Mouse (Mus musculus): ENCODE data around the gene Nap1l5. TPM values are rescaled to one million over a fixed set of nuclear protein-coding genes. Genes with fewer than 3 reads are reported as not detected.
A peak's percentile ranks its signal among the peaks of the same experiment; 100 is the strongest.

The Nap1l5 gene
- polyA plus RNA-seq (2014; fragmentation: Nextera tagmentation; extraction: Ambion mirVana): 2.5 and 4.0 TPM in 2 replicates

DNA sequence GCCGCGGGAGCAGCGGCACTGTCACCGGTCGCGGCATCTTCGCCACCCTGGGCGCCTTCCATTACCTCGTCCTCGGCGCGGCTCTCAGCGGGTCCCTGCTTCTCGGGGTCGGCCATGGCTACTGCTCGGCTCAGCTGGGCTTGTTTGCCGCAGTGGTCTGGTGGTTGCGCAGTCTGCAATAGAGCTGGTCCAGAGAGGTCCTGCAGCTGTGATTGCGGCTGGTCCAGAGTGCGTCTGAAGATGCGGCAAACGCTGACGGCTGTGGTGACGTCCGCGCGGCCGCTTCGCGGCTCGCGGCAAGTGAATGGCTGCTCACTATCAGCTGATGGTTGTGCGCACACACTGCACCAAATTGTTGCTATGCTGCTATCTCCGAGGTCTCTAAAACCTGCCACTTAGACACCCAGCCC lies at the start of gene Nap1l5:
Gene Nap1l5, minus strand, starts transcription at position 225 of the 410 bp plus-strand sequence.
- H3K4me2 ChIP-seq (ENCODE audit: low read depth, severe bottlenecking): peak within 1 kb of the TSS; percentile 64
- 55% methylated on average over 33 of the region's 34 CpGs for WGBS
- H3K27me3 ChIP-seq (ENCODE audit: control insufficient read depth, insufficient read depth, low read length): no peaks in the 10 kb centered on the region
- peaks cover 4% of the 10 kb centered on the region; the same call in 1 of the 2 replicates for H3K4me1 ChIP-seq (ENCODE audit: control insufficient read depth, insufficient read depth, low read length)
- H3K9me3 ChIP-seq (ENCODE audit: control insufficient read depth, low read length): peaks cover 2% of the 10 kb centered on the region; the same call in 1 of the 2 replicates
- no peaks in the 10 kb centered on the region for H3K36me3 ChIP-seq (ENCODE audit: control insufficient read depth, insufficient read depth, low read length)
- H3K27ac ChIP-seq (replicated peaks; ENCODE audit: low read depth, low read length): no peak within 1 kb of the TSS
- peak; percentile 58; the same call in 1 of the 2 replicates for ATAC-seq (ENCODE audit: insufficient number of reproducible peaks, low FRiP score, low TSS enrichment, low read depth)
- H3K9ac ChIP-seq (ENCODE audit: low read length): no peak within 1 kb of the TSS
- H3K4me3 ChIP-seq (ENCODE audit: low read depth, low read length): peak within 1 kb of the TSS; percentile 28
- peak; percentile 52 for DNase-seq (ENCODE audit: low spot score)

DNA sequence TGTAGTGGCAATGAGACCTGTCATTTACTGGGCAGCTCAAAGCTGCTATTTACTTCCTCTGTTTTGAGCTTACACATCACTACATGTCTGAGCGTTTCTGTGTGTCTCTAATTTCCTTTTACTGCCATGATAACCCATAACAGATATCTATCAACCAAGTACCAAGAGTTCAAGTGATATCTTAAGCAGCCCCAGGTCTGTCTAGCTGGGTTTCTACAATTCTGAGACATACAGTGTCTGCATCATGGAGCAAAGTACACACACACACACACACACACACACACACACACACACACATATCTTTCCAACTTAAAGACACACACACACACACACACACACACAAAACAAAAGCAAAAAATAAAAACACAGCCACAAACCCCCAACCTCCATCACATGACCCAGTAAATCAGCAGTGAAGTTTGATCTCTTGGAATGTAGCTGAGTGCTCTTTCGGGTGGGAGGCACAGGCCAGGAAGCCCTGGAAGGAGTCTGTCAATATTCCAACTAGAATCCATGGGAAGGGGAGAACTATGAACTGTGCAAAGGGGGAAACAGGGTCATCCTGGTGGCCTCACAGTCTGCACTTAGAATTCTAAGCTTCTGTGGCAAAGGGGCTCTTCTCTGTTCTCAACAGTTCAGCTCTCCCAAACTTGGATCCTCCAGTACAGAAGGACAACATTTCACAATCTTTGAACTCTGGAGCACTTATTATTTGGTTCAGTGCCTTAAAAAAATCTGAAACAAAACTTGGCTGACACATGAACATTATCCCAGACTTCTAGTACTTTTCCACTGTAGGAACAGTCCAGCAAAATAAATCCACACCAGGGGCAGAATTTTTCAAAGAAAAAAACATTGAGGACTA lies 44.5 kb upstream of the Nap1l5 start:
- no peaks in the 10 kb centered on the region for H3K27me3 ChIP-seq (ENCODE audit: control insufficient read depth, insufficient read depth, low read length)
- H3K9ac ChIP-seq (ENCODE audit: low read length): no peak overlapping the region
- H3K4me2 ChIP-seq (ENCODE audit: low read depth, severe bottlenecking): no peak overlapping the region
- WGBS: 62% methylated on average over 2 of the region's 2 CpGs
- no peak for DNase-seq (ENCODE audit: low spot score)
- ATAC-seq (ENCODE audit: insufficient number of reproducible peaks, low FRiP score, low TSS enrichment, low read depth): no peak
- H3K4me3 ChIP-seq (ENCODE audit: low read depth, low read length): no peak overlapping the region
- H3K36me3 ChIP-seq (ENCODE audit: control insufficient read depth, insufficient read depth, low read length): no peaks in the 10 kb centered on the region
- H3K27ac ChIP-seq (replicated peaks; ENCODE audit: low read depth, low read length): no peak overlapping the region
- H3K4me1 ChIP-seq (ENCODE audit: control insufficient read depth, insufficient read depth, low read length): no peaks in the 10 kb centered on the region
- H3K9me3 ChIP-seq (ENCODE audit: control insufficient read depth, low read length): no peaks in the 10 kb centered on the region

DNA sequence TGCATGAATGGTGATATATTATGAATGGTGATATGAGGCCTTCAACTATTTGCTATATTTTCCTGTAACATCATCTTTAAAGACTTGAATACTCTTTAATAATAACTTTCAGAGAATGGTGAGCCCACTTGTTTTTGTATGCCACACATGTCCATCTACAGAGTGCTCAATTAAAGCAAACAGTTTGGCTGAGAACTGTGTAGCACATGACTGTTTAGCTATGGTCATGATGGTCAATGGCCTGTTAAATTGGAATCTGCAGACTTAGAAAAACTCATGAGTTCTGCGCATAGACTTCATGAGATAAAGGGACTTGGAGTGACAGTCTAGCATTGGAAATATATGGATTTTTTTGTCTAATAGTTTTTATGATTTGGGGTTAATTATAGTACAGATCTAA lies 43.5 kb upstream of the Nap1l5 start:
- Histone ChIP-seq H3K36me3 (ENCODE audit: control insufficient read depth, insufficient read depth, low read length) (no peaks in the 10 kb centered on the region), H3K4me3 (ENCODE audit: low read depth, low read length) (no peak overlapping the region), H3K9ac (ENCODE audit: low read length) (no peak overlapping the region), H3K9me3 (ENCODE audit: control insufficient read depth, low read length) (no peaks in the 10 kb centered on the region), H3K4me1 (ENCODE audit: control insufficient read depth, insufficient read depth, low read length) (no peaks in the 10 kb centered on the region), H3K27me3 (ENCODE audit: control insufficient read depth, insufficient read depth, low read length) (no peaks in the 10 kb centered on the region), H3K27ac (replicated peaks; ENCODE audit: low read depth, low read length) (no peak overlapping the region), H3K4me2 (ENCODE audit: low read depth, severe bottlenecking) (no peak overlapping the region)
- 94% methylated on average over 1 of the region's 1 CpGs for WGBS
- DNase-seq (ENCODE audit: low spot score) (no peak), ATAC-seq (ENCODE audit: insufficient number of reproducible peaks, low FRiP score, low TSS enrichment, low read depth) (no peak)

DNA sequence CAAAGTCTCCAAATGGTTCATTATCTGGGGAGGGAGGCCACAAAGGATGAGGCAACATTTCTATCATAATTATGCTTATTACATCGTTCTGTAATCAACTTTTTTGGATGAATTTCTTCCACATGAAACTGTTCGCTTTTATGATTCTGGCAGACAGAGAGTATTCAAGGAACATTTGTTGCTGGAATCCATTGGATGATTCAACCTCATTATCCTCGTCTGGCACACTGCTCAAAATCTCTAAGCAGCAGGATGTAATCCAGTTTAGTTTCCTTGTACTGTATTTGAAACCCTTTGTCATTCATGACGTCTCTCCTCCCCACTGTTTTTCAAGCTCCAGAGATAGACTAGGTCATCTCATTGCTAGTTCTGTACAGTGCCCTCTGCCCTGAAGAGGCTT lies 40.0 kb upstream of the Nap1l5 start:
- Histone ChIP-seq H3K27me3 (ENCODE audit: control insufficient read depth, insufficient read depth, low read length) (no peaks in the 10 kb centered on the region), H3K9me3 (ENCODE audit: control insufficient read depth, low read length) (no peaks in the 10 kb centered on the region), H3K9ac (ENCODE audit: low read length) (no peak overlapping the region), H3K4me2 (ENCODE audit: low read depth, severe bottlenecking) (no peak overlapping the region), H3K4me3 (ENCODE audit: low read depth, low read length) (no peak overlapping the region), H3K4me1 (ENCODE audit: control insufficient read depth, insufficient read depth, low read length) (no peaks in the 10 kb centered on the region), H3K27ac (replicated peaks; ENCODE audit: low read depth, low read length) (no peak overlapping the region), H3K36me3 (ENCODE audit: control insufficient read depth, insufficient read depth, low read length) (no peaks in the 10 kb centered on the region)
- ATAC-seq (ENCODE audit: insufficient number of reproducible peaks, low FRiP score, low TSS enrichment, low read depth): no peak
- 88% methylated on average over 4 of the region's 4 CpGs for WGBS
- no peak for DNase-seq (ENCODE audit: low spot score)

DNA sequence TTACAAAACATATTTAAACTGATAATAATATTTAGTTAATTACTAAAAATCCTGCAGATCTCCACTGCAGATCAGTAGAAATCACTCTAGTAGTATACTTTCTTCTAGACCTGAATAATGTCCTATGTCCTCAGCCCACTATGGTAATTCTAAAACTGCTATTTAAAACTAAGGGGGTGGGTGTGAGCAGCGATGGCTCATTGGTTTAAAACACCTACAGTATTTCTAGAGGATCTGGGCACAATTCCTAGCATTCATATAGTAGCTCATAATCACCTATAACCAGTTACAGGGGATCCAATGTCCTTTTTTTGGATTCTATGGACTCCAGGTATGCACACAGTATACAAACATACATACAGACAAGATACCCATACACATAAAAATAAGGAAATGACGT lies 39.4 kb upstream of the Nap1l5 start:
- Histone ChIP-seq H3K9me3 (ENCODE audit: control insufficient read depth, low read length) (no peaks in the 10 kb centered on the region), H3K27ac (replicated peaks; ENCODE audit: low read depth, low read length) (no peak overlapping the region), H3K4me2 (ENCODE audit: low read depth, severe bottlenecking) (no peak overlapping the region), H3K4me1 (ENCODE audit: control insufficient read depth, insufficient read depth, low read length) (no peaks in the 10 kb centered on the region), H3K27me3 (ENCODE audit: control insufficient read depth, insufficient read depth, low read length) (no peaks in the 10 kb centered on the region), H3K4me3 (ENCODE audit: low read depth, low read length) (no peak overlapping the region), H3K36me3 (ENCODE audit: control insufficient read depth, insufficient read depth, low read length) (no peaks in the 10 kb centered on the region), H3K9ac (ENCODE audit: low read length) (no peak overlapping the region)
- WGBS: 66% methylated on average over 2 of the region's 2 CpGs
- DNase-seq (ENCODE audit: low spot score) (no peak), ATAC-seq (ENCODE audit: insufficient number of reproducible peaks, low FRiP score, low TSS enrichment, low read depth) (no peak)

DNA sequence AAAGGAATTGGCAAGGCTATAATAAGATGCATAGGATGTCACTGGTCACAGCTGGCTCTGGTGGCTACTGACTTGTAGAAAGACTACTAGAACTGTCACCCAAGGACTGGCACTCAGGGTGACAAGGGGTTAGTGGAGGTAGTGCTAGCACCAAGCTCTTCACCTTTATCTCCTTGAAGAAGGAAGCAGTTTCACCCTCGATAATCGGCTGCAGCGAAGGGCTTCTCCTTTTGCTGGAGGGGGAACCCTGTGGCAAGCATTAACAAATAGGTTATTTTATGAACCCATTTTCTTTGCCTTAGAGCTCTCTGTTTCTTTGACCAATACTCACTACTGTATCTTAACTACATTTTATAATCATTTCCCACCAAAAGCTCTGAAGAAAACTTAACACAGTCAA lies 37.1 kb upstream of the Nap1l5 start:
- H3K27me3 ChIP-seq (ENCODE audit: control insufficient read depth, insufficient read depth, low read length): no peaks in the 10 kb centered on the region
- no peaks in the 10 kb centered on the region for H3K36me3 ChIP-seq (ENCODE audit: control insufficient read depth, insufficient read depth, low read length)
- H3K27ac ChIP-seq (replicated peaks; ENCODE audit: low read depth, low read length): no peak overlapping the region
- no peaks in the 10 kb centered on the region for H3K4me1 ChIP-seq (ENCODE audit: control insufficient read depth, insufficient read depth, low read length)
- no peak for DNase-seq (ENCODE audit: low spot score)
- WGBS: 91% methylated on average over 3 of the region's 3 CpGs
- no peak overlapping the region for H3K4me3 ChIP-seq (ENCODE audit: low read depth, low read length)
- no peak overlapping the region for H3K4me2 ChIP-seq (ENCODE audit: low read depth, severe bottlenecking)
- ATAC-seq (ENCODE audit: insufficient number of reproducible peaks, low FRiP score, low TSS enrichment, low read depth): no peak
- H3K9ac ChIP-seq (ENCODE audit: low read length): no peak overlapping the region
- no peaks in the 10 kb centered on the region for H3K9me3 ChIP-seq (ENCODE audit: control insufficient read depth, low read length)

DNA sequence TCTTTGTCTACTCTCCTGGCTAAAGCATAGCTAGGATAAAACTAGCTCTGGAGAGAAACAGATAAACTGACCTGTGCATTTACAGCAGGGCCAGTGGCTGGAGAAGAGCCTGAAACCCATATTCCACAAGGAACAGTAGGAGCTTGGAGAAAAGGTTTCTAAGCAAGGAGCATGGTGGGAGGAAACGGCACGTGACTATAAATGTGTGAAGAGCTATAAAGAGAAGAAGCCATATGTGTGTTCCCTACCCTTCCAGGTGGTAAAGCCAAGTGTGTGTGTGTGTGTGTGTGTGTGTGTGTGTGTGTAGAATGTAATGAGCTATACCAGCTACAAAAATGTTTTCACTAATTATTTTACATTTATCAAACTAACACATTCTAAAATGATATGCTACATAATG lies 35.4 kb upstream of the Nap1l5 start:
- H3K9me3 ChIP-seq (ENCODE audit: control insufficient read depth, low read length): no peaks in the 10 kb centered on the region
- H3K4me1 ChIP-seq (ENCODE audit: control insufficient read depth, insufficient read depth, low read length): no peaks in the 10 kb centered on the region
- ATAC-seq (ENCODE audit: insufficient number of reproducible peaks, low FRiP score, low TSS enrichment, low read depth) (no peak), DNase-seq (ENCODE audit: low spot score) (no peak)
- WGBS: 66% methylated on average over 2 of the region's 2 CpGs
- no peak overlapping the region for H3K9ac ChIP-seq (ENCODE audit: low read length)
- H3K4me3 ChIP-seq (ENCODE audit: low read depth, low read length): no peak overlapping the region
- no peaks in the 10 kb centered on the region for H3K36me3 ChIP-seq (ENCODE audit: control insufficient read depth, insufficient read depth, low read length)
- no peak overlapping the region for H3K27ac ChIP-seq (replicated peaks; ENCODE audit: low read depth, low read length)
- no peak overlapping the region for H3K4me2 ChIP-seq (ENCODE audit: low read depth, severe bottlenecking)
- H3K27me3 ChIP-seq (ENCODE audit: control insufficient read depth, insufficient read depth, low read length): no peaks in the 10 kb centered on the region

DNA sequence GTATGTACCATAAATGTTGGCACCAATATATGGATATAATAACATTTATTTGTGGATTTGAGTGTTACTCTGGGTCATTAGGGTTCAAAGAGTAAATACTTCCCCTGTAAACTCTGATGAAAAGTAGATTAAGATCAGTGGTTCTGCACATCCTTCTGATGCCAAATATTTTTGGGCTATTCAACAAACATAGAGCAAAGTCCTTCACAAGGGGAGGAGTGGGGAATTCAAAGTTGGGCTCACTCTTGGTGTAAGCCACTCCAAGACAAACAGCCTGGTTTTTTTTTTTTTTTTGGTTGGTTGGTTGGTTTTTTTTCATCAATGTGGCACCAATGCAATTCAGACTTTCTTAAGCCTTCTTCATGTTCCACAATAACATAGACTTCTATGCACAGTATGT lies 30.9 kb upstream of the Nap1l5 start:
- H3K4me2 ChIP-seq (ENCODE audit: low read depth, severe bottlenecking): no peak overlapping the region
- no peak overlapping the region for H3K4me3 ChIP-seq (ENCODE audit: low read depth, low read length)
- H3K4me1 ChIP-seq (ENCODE audit: control insufficient read depth, insufficient read depth, low read length): no peaks in the 10 kb centered on the region
- DNase-seq (ENCODE audit: low spot score) (no peak), ATAC-seq (ENCODE audit: insufficient number of reproducible peaks, low FRiP score, low TSS enrichment, low read depth) (no peak)
- no peak overlapping the region for H3K9ac ChIP-seq (ENCODE audit: low read length)
- H3K36me3 ChIP-seq (ENCODE audit: control insufficient read depth, insufficient read depth, low read length): no peaks in the 10 kb centered on the region
- no peaks in the 10 kb centered on the region for H3K27me3 ChIP-seq (ENCODE audit: control insufficient read depth, insufficient read depth, low read length)
- no peaks in the 10 kb centered on the region for H3K9me3 ChIP-seq (ENCODE audit: control insufficient read depth, low read length)
- H3K27ac ChIP-seq (replicated peaks; ENCODE audit: low read depth, low read length): no peak overlapping the region
